Mouse (Mus musculus) large intestine, adult 2 months (tissue): ENCODE results near the gene Rbpjl. TPM values are rescaled to one million over a fixed set of nuclear protein-coding genes. Genes with fewer than 3 reads are reported as not detected.

Experiments
- DNase-seq: peaks from one replicate; pipeline ENCODE4 v3.0.0-alpha.2; 2012; ENCODE audit warnings: low read depth, low spot score
- WGBS: fragments of 180-500 bp; shearing (Covaris S2); methylation state at CpG from one replicate; pipeline ENCODE4 v1.1.7; 2018; 5-methylcytosine and 5-hydroxymethylcytosine counted together
- polyA plus RNA-seq: library from polyadenylated mRNA; depleted of rRNA; stranded (reverse); fragments of >200 nt; gene quantifications from 2 replicates; pipeline ENCODE4 v1.2.3, GENCODE M21; 2012; rRNA removed

Rbpjl gene
- polyA plus RNA-seq: not detected in 2 replicates

- no peak for DNase-seq
- 6% methylated on average over 17 of the region's 17 CpGs for WGBS
Measured at GRCm38 (mm10) chr2:164402906-164403305, at the start of gene Rbpjl. TSS of gene Rbpjl (plus strand) at chr2:164403141.

- 61% methylated on average over 11 of the region's 11 CpGs for WGBS
- no peak for DNase-seq
Measured at GRCm38 (mm10) chr2:164353356-164353755, 49.6 kb upstream of the Rbpjl start.

- no peak for DNase-seq
- 55% methylated on average over 11 of the region's 11 CpGs for WGBS
Measured at GRCm38 (mm10) chr2:164356177-164356967, 46.6 kb upstream of the Rbpjl start.

GRCm38 (mm10) chr2:164358373-164358772 lies 44.6 kb upstream of the Rbpjl start:
- DNase-seq: no peak
- 82% methylated on average over 3 of the region's 3 CpGs for WGBS

GRCm38 (mm10) chr2:164359031-164359430 lies 43.9 kb upstream of the Rbpjl start:
- DNase-seq: no peak
- 78% methylated on average over 5 of the region's 5 CpGs for WGBS

GRCm38 (mm10) chr2:164359668-164360067 lies 43.3 kb upstream of the Rbpjl start:
- 81% methylated on average over 5 of the region's 5 CpGs for WGBS
- no peak for DNase-seq

- peak; percentile 31 for DNase-seq
- WGBS: 29% methylated on average over 13 of the region's 13 CpGs
Measured at GRCm38 (mm10) chr2:164360974-164361657, 41.8 kb upstream of the Rbpjl start.

GRCm38 (mm10) chr2:164366947-164367346 lies 36.0 kb upstream of the Rbpjl start:
- WGBS: 35% methylated on average over 3 of the region's 3 CpGs
- DNase-seq: no peak

- WGBS: 69% methylated on average over 6 of the region's 6 CpGs
- DNase-seq: no peak
Measured at GRCm38 (mm10) chr2:164368620-164369105, 34.3 kb upstream of the Rbpjl start.

GRCm38 (mm10) chr2:164371371-164371770 lies 31.6 kb upstream of the Rbpjl start:
- DNase-seq: no peak
- 46% methylated on average over 3 of the region's 3 CpGs for whole genome bisulfite sequencing

GRCm38 (mm10) chr2:164372408-164373053 lies 30.4 kb upstream of the Rbpjl start:
- no peak for DNase-seq
- WGBS: 29% methylated on average over 3 of the region's 3 CpGs

GRCm38 (mm10) chr2:164373187-164373586 lies 29.8 kb upstream of the Rbpjl start:
- DNase-seq: no peak
- 11% methylated on average over 4 of the region's 4 CpGs for WGBS

GRCm38 (mm10) chr2:164377478-164378426 lies 25.2 kb upstream of the Rbpjl start:
- WGBS: 73% methylated on average over 15 of the region's 15 CpGs
- DNase-seq: no peak

- WGBS: 79% methylated on average over 8 of the region's 8 CpGs
Measured at GRCm38 (mm10) chr2:164381726-164382125, 21.2 kb upstream of the Rbpjl start.

GRCm38 (mm10) chr2:164382971-164383370 lies 20.0 kb upstream of the Rbpjl start:
- DNase-seq: no peak
- WGBS: 56% methylated on average over 3 of the region's 3 CpGs

More at GRCm38 (mm10) chr2:164381726-164382125, 21.2 kb upstream of the Rbpjl start:
- no peak for DNase-seq

GRCm38 (mm10) chr2:164383656-164384399 lies 19.1 kb upstream of the Rbpjl start:
- no peak for DNase-seq
- 39% methylated on average over 11 of the region's 11 CpGs for WGBS

GRCm38 (mm10) chr2:164385927-164386763 lies 16.8 kb upstream of the Rbpjl start:
- no peak for DNase-seq

GRCm38 (mm10) chr2:164386953-164387352 lies 16.0 kb upstream of the Rbpjl start:
- DNase-seq: no peak
- 18% methylated on average over 8 of the region's 8 CpGs for WGBS

More at GRCm38 (mm10) chr2:164385927-164386763, 16.8 kb upstream of the Rbpjl start:
- 10% methylated on average over 18 of the region's 18 CpGs for WGBS
